Mouse (Mus musculus) liver, adult 2 months (tissue): ENCODE measurements around the gene Nuak2.

Experiments used
- CTCF ChIP-seq: fragments of 200-500 bp; IDR thresholded peaks from 2 replicates; pipeline ENCODE4 v1.5.1; 2011; ENCODE audit warnings: low read depth, low read length, control low read depth
- POLR2A ChIP-seq: fragments of 200-500 bp; IDR thresholded peaks from 2 replicates; pipeline ENCODE4 v1.6.1; 2011; ENCODE audit warnings: low read length, control low read depth; ENCODE audit not compliant: insufficient read depth; ENCODE audit errors: extremely low read depth

DNA sequence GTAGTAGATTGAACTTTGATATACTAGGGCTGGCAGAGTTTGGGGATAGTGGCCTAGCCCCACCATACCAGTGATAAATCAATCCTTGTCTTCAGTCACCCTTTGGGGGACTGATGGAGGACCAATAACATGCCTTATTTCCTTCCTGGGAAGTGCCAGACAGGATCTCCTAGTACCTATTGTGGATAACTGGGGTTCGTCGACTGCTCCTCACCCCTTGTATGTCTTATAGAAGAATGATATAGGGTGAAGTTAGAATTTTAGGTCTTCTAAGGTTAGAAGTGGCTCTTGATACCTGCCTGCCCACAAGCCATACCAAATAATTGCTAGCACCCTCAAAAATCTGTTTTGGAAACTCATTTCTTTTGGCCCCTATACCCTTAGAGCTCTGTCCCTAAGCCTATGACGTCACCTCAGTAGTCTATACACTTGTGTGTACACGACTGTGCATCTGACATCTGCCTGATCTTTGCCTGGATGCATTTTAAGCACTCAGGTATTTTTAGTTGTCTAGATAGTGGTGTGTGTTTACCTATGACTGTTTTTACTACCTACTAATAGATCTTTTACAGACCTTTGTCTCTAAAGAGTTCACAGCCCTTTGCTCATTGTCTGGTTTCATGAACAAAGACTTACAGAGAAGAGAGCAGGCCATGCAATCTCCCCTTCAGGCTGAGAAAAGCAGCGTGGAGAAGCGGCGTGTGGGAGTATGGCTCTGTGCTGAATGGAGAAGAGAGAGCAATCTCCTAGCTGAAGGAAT lies 6.1 kb downstream of the Nuak2 start:
- TF ChIP-seq CTCF: no peak
- TF ChIP-seq POLR2A: no peak
